Mouse (Mus musculus) colon, adult 2 months (tissue): Measurements from ENCODE around the gene Nup153. TPM values are rescaled to one million over a fixed set of nuclear protein-coding genes. Genes with fewer than 3 reads are reported as not detected.

ENCODE experiments used
- polyA plus RNA-seq: library from polyadenylated mRNA; depleted of rRNA; stranded (reverse); fragments of >200 nt; gene quantifications from 2 replicates; pipeline ENCODE4 v1.2.3, GENCODE M21; 2012; rRNA removed

The Nup153 gene
- 21.9 and 28.4 TPM in 2 replicates for polyA plus RNA-seq

GRCm38 (mm10) chr13:46727837-46728268 lies at the start of gene Nup153:
Gene Nup153, minus strand, starts transcription at chr13:46727940.

GRCm38 (mm10) chr13:46669048-46669619 lies 58.6 kb downstream of the Nup153 start, which contains the start of gene Fam8a1:
Gene Fam8a1, plus strand, starts transcription at chr13:46669522.

Other genes with a start within 250 kb of the Nup153 start
- gene Cap2, start 226.1 kb downstream of the Nup153 start, polyA plus RNA-seq: 10.7 and 11.0 TPM in 2 replicates
- gene Fam8a1, start 58.4 kb downstream of the Nup153 start, polyA plus RNA-seq: 31.0 and 35.3 TPM in 2 replicates
- 35.1 and 42.2 TPM in 2 replicates for gene Kif13a, start 201.9 kb upstream of the Nup153 start, polyA plus RNA-seq